Mouse (Mus musculus) layer of hippocampus, adult 2 months (tissue): ENCODE data around the gene Cpa1. TPM values are rescaled to one million over a fixed set of nuclear protein-coding genes. Genes with fewer than 3 reads are reported as not detected.

Experiments used
- DNase-seq, 2 experiments: peaks; one replicate each; pipeline ENCODE4 v3.0.0; 2022; ENCODE audit warnings: low spot score in 2 of 2
- H3K27ac ChIP-seq: fragments of 200-600 bp; 2 replicates; pipeline ENCODE4 v1.8.1; 2022
- H3K4me3 ChIP-seq: fragments of 200-600 bp; 2 replicates; pipeline ENCODE4 v1.8.1; 2022; ENCODE audit warnings: mild to moderate bottlenecking
- CTCF ChIP-seq: fragments of 200-600 bp; conservative IDR thresholded peaks from 2 replicates; pipeline ENCODE4 v1.8.1; 2022; ENCODE audit warnings: antibody characterized with exemption, mild to moderate bottlenecking, moderate library complexity
- total RNA-seq, 2 experiments: library from RNA; stranded (reverse); gene quantifications; 2 replicates each; pipeline ENCODE4 v1.2.3; 2021

The Cpa1 gene
- total RNA-seq, 2 experiments from 2014 or later: not detected

GRCm38 (mm10) chr6:30681935-30682900 lies 43.2 kb downstream of the Cpa1 start:
- H3K4me3 ChIP-seq: no peak overlapping the region
- no peak overlapping the region for H3K27ac ChIP-seq
- DNase-seq: no peak
- no peak for TF ChIP-seq CTCF

- TF ChIP-seq CTCF: no peak
Observed at GRCm38 (mm10) chr6:30684570-30684969, 45.6 kb downstream of the Cpa1 start.

GRCm38 (mm10) chr6:30687198-30687597 lies 48.2 kb downstream of the Cpa1 start:
- TF ChIP-seq CTCF: no peak
- H3K4me3 ChIP-seq: no peak overlapping the region
- no peak overlapping the region for H3K27ac ChIP-seq
- no peak for DNase-seq

More at GRCm38 (mm10) chr6:30684570-30684969, 45.6 kb downstream of the Cpa1 start:
- Histone ChIP-seq H3K4me3 (no peak overlapping the region), H3K27ac (no peak overlapping the region)
- no peak for DNase-seq

- DNase-seq: no peak
- no peak for TF ChIP-seq CTCF
- H3K4me3 ChIP-seq: peak overlapping the region; percentile 82
- H3K27ac ChIP-seq: peak overlapping the region; percentile 98
Observed at GRCm38 (mm10) chr6:30692826-30693225, 53.8 kb downstream of the Cpa1 start.

- DNase-seq: peak; percentile 97 to 98
- no peak for TF ChIP-seq CTCF
- Histone ChIP-seq H3K27ac (peak within 1 kb of the TSS; percentile 98), H3K4me3 (peak within 1 kb of the TSS; percentile 82)
Observed at GRCm38 (mm10) chr6:30693350-30693991, 54.5 kb downstream of the Cpa1 start, which contains the start of gene Cep41. TSS of gene Cep41 (minus strand) at chr6:30693749.

- peak; percentile 53 to 72 for DNase-seq
- no peak for TF ChIP-seq CTCF
- peak overlapping the region; percentile 98 for H3K27ac ChIP-seq
- peak overlapping the region; percentile 82 for H3K4me3 ChIP-seq
Observed at GRCm38 (mm10) chr6:30694209-30694608, 55.2 kb downstream of the Cpa1 start.

Other genes with a start within 250 kb of the Cpa1 start
- 10 to 100 TPM; 23.7 to 25.1 TPM for gene Zc3hc1, start 248.2 kb upstream of the Cpa1 start, total RNA-seq
- gene Klhdc10, start 237.3 kb upstream of the Cpa1 start, total RNA-seq: 10 to 100 TPM; 88.8 to 96.1 TPM
- gene Tmem209, start 129.4 kb upstream of the Cpa1 start, total RNA-seq: 10 to 100 TPM; 19.5 to 23.0 TPM
- 1 to 10 TPM in 1 of 2 experiments, under 1 TPM in 1; 0.32 to 1.3 TPM for gene Ssmem1, start 129.4 kb upstream of the Cpa1 start, total RNA-seq
- gene Cpa2, start 97.6 kb upstream of the Cpa1 start, total RNA-seq: under 1 TPM in 1 of 2 experiments, not detected in 1; 0.64 TPM
- gene Cpa4, start 70.8 kb upstream of the Cpa1 start, total RNA-seq: not detected
- gene Cpa5, start 28.2 kb upstream of the Cpa1 start, total RNA-seq: not detected
- 1 to 10 TPM; 7.3 to 7.7 TPM for gene Cep41, start 54.5 kb downstream of the Cpa1 start, total RNA-seq
- 10 to 100 TPM; 45.2 to 47.5 TPM for gene Mest, start 84.3 kb downstream of the Cpa1 start, total RNA-seq